Mouse (Mus musculus) T-helper 2 cell (primary cell): ENCODE measurements around the gene Rap1b.
"Not testable (repeated sequence)": the region's sequence is repeated elsewhere in the genome, so short reads cannot be mapped to it uniquely, and the experiment has no call there.

ENCODE experiments used
- in situ Hi-C: fragments of 300-600 bp; cut with MboI, MseI; formaldehyde crosslinking; loops from one replicate; pipeline ENCODE4 v1.15.1; 2025; ENCODE audit warnings: high pct_unique_total_duplicates

The Rap1b gene

GRCm38 (mm10) chr10:117845597-117846259 lies at the start of gene Rap1b:
Gene Rap1b, minus strand, starts transcription at chr10:117846035.
- in situ Hi-C loops = no loop called here

- in situ Hi-C loops = no loop called here
These were observed 49.4 kb upstream of the Rap1b start for GRCm38 (mm10) chr10:117895186-117895585.

GRCm38 (mm10) chr10:117894114-117895035 lies 48.5 kb upstream of the Rap1b start:
- in situ Hi-C loops = no loop called here

GRCm38 (mm10) chr10:117893128-117893527 lies 47.3 kb upstream of the Rap1b start:
- in situ Hi-C loops = not testable (repeated sequence)

- in situ Hi-C loops = no loop called here
These were observed 45.5 kb upstream of the Rap1b start for GRCm38 (mm10) chr10:117891327-117891726.

GRCm38 (mm10) chr10:117888822-117889221 lies 43.0 kb upstream of the Rap1b start:
- in situ Hi-C loops = no loop called here

- in situ Hi-C loops = no loop called here
These were observed 39.5 kb upstream of the Rap1b start for GRCm38 (mm10) chr10:117885358-117885757.

- in situ Hi-C loops = no loop called here
These were observed 38.9 kb upstream of the Rap1b start for GRCm38 (mm10) chr10:117884760-117885159.

- in situ Hi-C loops = no loop called here
These were observed 37.6 kb upstream of the Rap1b start for GRCm38 (mm10) chr10:117883438-117883837.

GRCm38 (mm10) chr10:117878628-117879027 lies 32.8 kb upstream of the Rap1b start:
- in situ Hi-C loops = no loop called here

- in situ Hi-C loops = no loop called here
These were observed 31.0 kb upstream of the Rap1b start for GRCm38 (mm10) chr10:117876801-117877200.

- in situ Hi-C loops = no loop called here
These were observed 30.6 kb upstream of the Rap1b start for GRCm38 (mm10) chr10:117876400-117876799.

GRCm38 (mm10) chr10:117874936-117875335 lies 29.1 kb upstream of the Rap1b start:
- in situ Hi-C loops = loop anchor here (5.0 kb wide), 1 partner anchor 72 kb away; no protein-coding TSS in a partner anchor

- in situ Hi-C loops = loop anchor here (5.0 kb wide), 1 partner anchor 73 kb away; no protein-coding TSS in a partner anchor
These were observed 28.1 kb upstream of the Rap1b start for GRCm38 (mm10) chr10:117873952-117874351.

GRCm38 (mm10) chr10:117872468-117872867 lies 26.6 kb upstream of the Rap1b start:
- in situ Hi-C loops = loop anchor here (5.0 kb wide), 1 partner anchor 75 kb away; no protein-coding TSS in a partner anchor

- in situ Hi-C loops = loop anchor here (10.0 kb wide), 1 partner anchor 1312 kb away; no protein-coding TSS in a partner anchor
These were observed 21.5 kb upstream of the Rap1b start for GRCm38 (mm10) chr10:117867301-117867700.

GRCm38 (mm10) chr10:117866641-117867040 lies 20.8 kb upstream of the Rap1b start:
- in situ Hi-C loops = loop anchor here (10.0 kb wide), 1 partner anchor 1312 kb away; no protein-coding TSS in a partner anchor

- in situ Hi-C loops = loop anchor here (5.0 to 10.0 kb wide), 2 partner anchors 48 to 1310 kb away; no protein-coding TSS in a partner anchor
These were observed 18.9 kb upstream of the Rap1b start for GRCm38 (mm10) chr10:117864695-117865094.

GRCm38 (mm10) chr10:117864251-117864650 lies 18.4 kb upstream of the Rap1b start:
- in situ Hi-C loops = loop anchor here (5.0 to 10.0 kb wide), 2 partner anchors 48 to 1309 kb away; no protein-coding TSS in a partner anchor

GRCm38 (mm10) chr10:117862014-117862580 lies 16.3 kb upstream of the Rap1b start:
- in situ Hi-C loops = loop anchor here (5.0 to 10.0 kb wide), 2 partner anchors 50 to 1307 kb away; no protein-coding TSS in a partner anchor

- in situ Hi-C loops = loop anchor here (5.0 to 10.0 kb wide), 2 partner anchors 51 to 1306 kb away; no protein-coding TSS in a partner anchor
These were observed 15.1 kb upstream of the Rap1b start for GRCm38 (mm10) chr10:117860958-117861357.
